Mouse (Mus musculus): ENCODE results near the gene Rapsn. TPM values are rescaled to one million over a fixed set of nuclear protein-coding genes. Genes with fewer than 3 reads are reported as not detected.
A peak's percentile ranks its signal among the peaks of the same experiment; 100 is the strongest.
"Not testable (repeated sequence)": the region's sequence is repeated elsewhere in the genome, so short reads cannot be mapped to it uniquely, and the experiment has no call there.

Gene Rapsn
- 1 to 10 TPM; 5.3 to 5.6 TPM for polyA plus RNA-seq (2017; shearing (Covaris generic))

GRCm38 (mm10) chr2:91035385-91035784 lies at the start of gene Rapsn:
TSS of gene Rapsn (plus strand) at chr2:91035620.
- no peak for ATAC-seq

GRCm38 (mm10) chr2:90986055-90986454 lies 49.4 kb upstream of the Rapsn start:
- ATAC-seq: no peak

GRCm38 (mm10) chr2:91008536-91008935 lies 26.9 kb upstream of the Rapsn start:
- ATAC-seq: no peak

GRCm38 (mm10) chr2:91013881-91014280 lies 21.5 kb upstream of the Rapsn start:
- no peak for ATAC-seq

GRCm38 (mm10) chr2:91015386-91015785 lies 20.0 kb upstream of the Rapsn start:
- ATAC-seq: no peak

GRCm38 (mm10) chr2:91018061-91018788 lies 17.2 kb upstream of the Rapsn start:
- ATAC-seq: no peak

GRCm38 (mm10) chr2:91019911-91020310 lies 15.5 kb upstream of the Rapsn start:
- ATAC-seq: no peak

- ATAC-seq: not testable (repeated sequence)
Measured at GRCm38 (mm10) chr2:91022266-91022665, 13.2 kb upstream of the Rapsn start.

GRCm38 (mm10) chr2:91023131-91023530 lies 12.3 kb upstream of the Rapsn start:
- ATAC-seq: no peak

- no peak for ATAC-seq
Measured at GRCm38 (mm10) chr2:91023956-91024355, 11.5 kb upstream of the Rapsn start.

GRCm38 (mm10) chr2:91025081-91025516 lies 10.3 kb upstream of the Rapsn start:
- no peak for ATAC-seq

GRCm38 (mm10) chr2:91026491-91026890 lies 8.9 kb upstream of the Rapsn start:
- ATAC-seq: no peak

GRCm38 (mm10) chr2:91027391-91028214 lies 7.8 kb upstream of the Rapsn start:
- ATAC-seq: no peak

- no peak for ATAC-seq
Measured at GRCm38 (mm10) chr2:91031216-91031615, 4.2 kb upstream of the Rapsn start.

GRCm38 (mm10) chr2:91033000-91033399 lies 2.4 kb upstream of the Rapsn start:
- no peak for ATAC-seq

GRCm38 (mm10) chr2:91041786-91042185 lies 6.4 kb downstream of the Rapsn start:
- no peak for ATAC-seq

GRCm38 (mm10) chr2:91042651-91043398 lies 7.4 kb downstream of the Rapsn start:
- ATAC-seq: peak; percentile 98

GRCm38 (mm10) chr2:91044727-91045126 lies 9.3 kb downstream of the Rapsn start:
- ATAC-seq: no peak

GRCm38 (mm10) chr2:91045805-91046204 lies 10.4 kb downstream of the Rapsn start:
- ATAC-seq: not testable (repeated sequence)

- ATAC-seq: no peak
Measured at GRCm38 (mm10) chr2:91047359-91047758, 11.9 kb downstream of the Rapsn start.

GRCm38 (mm10) chr2:91051917-91052316 lies 16.5 kb downstream of the Rapsn start:
- no peak for ATAC-seq

- peak; percentile 22 for ATAC-seq
Measured at GRCm38 (mm10) chr2:91052752-91053151, 17.3 kb downstream of the Rapsn start.

Measured in activated CD4-positive, CD25-positive, alpha-beta regulatory T cell, adult 4 months (primary cell).